Mouse (Mus musculus) myocyte (in vitro differentiated cells): Measurements from ENCODE around the gene Rbm15b. TPM values are rescaled to one million over a fixed set of nuclear protein-coding genes. Genes with fewer than 3 reads are reported as not detected.

Experiments used
- H3K27me3 ChIP-seq: one replicate; pipeline ENCODE4 v1.6.1; 2011; ENCODE audit not compliant: control insufficient read depth, insufficient read depth, insufficient read length
- H3K36me3 ChIP-seq: one replicate; pipeline ENCODE4 v1.6.1; 2011; ENCODE audit not compliant: control insufficient read depth, insufficient read depth
- H3K4me2 ChIP-seq: one replicate; pipeline ENCODE4 v1.6.1; 2011; ENCODE audit warnings: low read depth, control low read depth
- H3K4me3 ChIP-seq: one replicate; pipeline ENCODE4 v1.5.1; 2011; ENCODE audit warnings: mild to moderate bottlenecking, control low read depth, moderate library complexity
- H3K79me2 ChIP-seq: one replicate; pipeline ENCODE4 v1.6.1; 2011; ENCODE audit not compliant: control insufficient read depth, insufficient read depth
- H3ac ChIP-seq: one replicate; pipeline ENCODE4 v1.6.1; 2011; ENCODE audit not compliant: control insufficient read depth, insufficient read length
- CEBPB ChIP-seq: IDR thresholded peaks from 2 replicates; pipeline ENCODE4 v1.6.1; 2011; ENCODE audit warnings: mild to moderate bottlenecking, moderate library complexity; ENCODE audit not compliant: poor library complexity, insufficient read depth, severe bottlenecking
- E2F4 ChIP-seq: IDR thresholded peaks from one replicate; pipeline ENCODE4 v1.6.1; 2011; ENCODE audit warnings: mild to moderate bottlenecking, control low read depth, moderate library complexity; ENCODE audit not compliant: insufficient read depth
- MAX ChIP-seq: IDR thresholded peaks from one replicate; pipeline ENCODE4 v1.6.1; 2011; ENCODE audit warnings: low read depth, mild to moderate bottlenecking, control low read depth
- MYOD1 ChIP-seq, 3 experiments: IDR thresholded peaks; one replicate each; pipeline ENCODE4 v1.6.1; 2011; ENCODE audit warnings: control low read depth in 2 of 3, low read depth in 2 of 3, mild to moderate bottlenecking in 2 of 3, moderate library complexity in 1 of 3; ENCODE audit not compliant: insufficient read length in 2 of 3, control insufficient read depth in 1 of 3
- MYOG ChIP-seq, 3 experiments: IDR thresholded peaks; one replicate each; pipeline ENCODE4 v1.6.1; 2011; ENCODE audit warnings: control low read depth in 2 of 3, low read depth in 2 of 3, mild to moderate bottlenecking in 2 of 3; ENCODE audit not compliant: insufficient read length in 2 of 3, control insufficient read depth in 1 of 3, insufficient read depth in 1 of 3
- POLR2A ChIP-seq: IDR thresholded peaks from one replicate; pipeline ENCODE4 v1.6.1; 2011; ENCODE audit warnings: low read depth, mild to moderate bottlenecking, control low read depth, moderate library complexity; ENCODE audit not compliant: insufficient read length
- POLR2AphosphoS2 ChIP-seq: IDR thresholded peaks from one replicate; pipeline ENCODE4 v1.6.1; 2011; ENCODE audit warnings: low read depth, control low read depth; ENCODE audit not compliant: insufficient read length
- REST ChIP-seq: IDR thresholded peaks from one replicate; pipeline ENCODE4 v1.6.1; 2011; ENCODE audit warnings: mild to moderate bottlenecking, control low read depth, moderate library complexity; ENCODE audit not compliant: insufficient read depth, insufficient read length
- SRF ChIP-seq: IDR thresholded peaks from one replicate; pipeline ENCODE4 v1.6.1; 2011; ENCODE audit warnings: low read depth; ENCODE audit not compliant: control insufficient read depth, insufficient read length
- TCF12 ChIP-seq: IDR thresholded peaks from one replicate; pipeline ENCODE4 v1.6.1; 2011; ENCODE audit warnings: mild to moderate bottlenecking, control low read depth; ENCODE audit not compliant: poor library complexity, insufficient read depth, severe bottlenecking
- TCF3 ChIP-seq: IDR thresholded peaks from one replicate; pipeline ENCODE4 v1.6.1; 2011; ENCODE audit warnings: low read depth, control low read depth; ENCODE audit not compliant: insufficient read length
- USF1 ChIP-seq: IDR thresholded peaks from one replicate; pipeline ENCODE4 v1.6.1; 2011; ENCODE audit warnings: low read depth, mild to moderate bottlenecking, control low read depth, moderate library complexity
- polyA plus RNA-seq: library from polyadenylated mRNA; unstranded; fragments of >200 nt; fragmentation: generic; extraction: Trizol; gene quantifications from one replicate; pipeline ENCODE4 v1.2.1, GENCODE M21; 2012; ENCODE audit warnings: missing spikeins

Gene Rbm15b
- polyA plus RNA-seq, 1 experiment: 14.2 TPM

DNA sequence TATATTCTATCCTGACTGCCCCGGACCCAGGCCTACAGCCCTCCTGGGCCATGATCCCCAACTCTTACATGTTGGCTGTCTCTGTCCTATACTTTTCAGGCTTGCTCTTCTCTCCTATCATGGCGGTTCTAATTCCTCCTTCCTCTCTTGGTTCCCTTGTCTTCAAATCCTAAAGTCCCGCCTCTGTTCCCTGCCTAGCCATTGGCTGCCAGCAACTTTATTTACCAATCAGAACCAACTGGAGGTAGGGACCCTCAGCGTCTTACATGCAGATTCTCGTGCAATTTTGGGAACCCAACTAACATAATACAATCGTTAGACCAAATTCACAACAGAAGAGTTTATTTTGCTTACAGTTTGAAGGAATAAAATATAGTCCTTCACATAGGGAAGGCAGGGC, 44.4 kb downstream of the Rbm15b start:
- Histone ChIP-seq H3K4me3 (no peak overlapping the region), H3K79me2 (peaks cover 4% of the 10 kb centered on the region), H3K36me3 (peaks cover 37% of the 10 kb centered on the region), H3K27me3 (no peaks in the 10 kb centered on the region), H3ac (no peak overlapping the region), H3K4me2 (no peak overlapping the region)
- TF ChIP-seq MYOG (IDR thresholded peaks at IDR 0.05; ENCODE audit: control insufficient read depth in 1 of 3, insufficient read depth in 1 of 3, insufficient read length in 2 of 3, low read depth in 2 of 3) (no peak), TCF12 (no peak), REST (no peak), MAX (no peak), SRF (no peak), CEBPB (no peak), TCF3 (no peak), POLR2A (no peak), MYOD1 (IDR thresholded peaks at IDR 0.05; ENCODE audit: control insufficient read depth in 1 of 3, insufficient read length in 2 of 3, low read depth in 2 of 3) (no peak), E2F4 (no peak), POLR2AphosphoS2 (no peak)

- Histone ChIP-seq H3K4me3 (no peak overlapping the region), H3ac (no peak overlapping the region), H3K79me2 (peaks cover 4% of the 10 kb centered on the region), H3K36me3 (peaks cover 40% of the 10 kb centered on the region), H3K27me3 (no peaks in the 10 kb centered on the region), H3K4me2 (no peak overlapping the region)
- TF ChIP-seq SRF (no peak), MAX (no peak), E2F4 (no peak), TCF3 (no peak), MYOG (IDR thresholded peaks at IDR 0.05; ENCODE audit: control insufficient read depth in 1 of 3, insufficient read depth in 1 of 3, insufficient read length in 2 of 3, low read depth in 2 of 3) (no peak), POLR2A (no peak), USF1 (no peak), CEBPB (no peak), TCF12 (no peak), POLR2AphosphoS2 (no peak), MYOD1 (IDR thresholded peaks at IDR 0.05; ENCODE audit: control insufficient read depth in 1 of 3, insufficient read length in 2 of 3, low read depth in 2 of 3) (no peak), REST (no peak)
These were observed 46.7 kb downstream of the Rbm15b start for GRCm38 (mm10) chr9:106840569-106840968.

Other genes with a start within 250 kb of the Rbm15b start
- not detected for gene Grm2, start 231.3 kb downstream of the Rbm15b start, polyA plus RNA-seq
- gene Tex264, start 201.5 kb downstream of the Rbm15b start, polyA plus RNA-seq: 111 TPM
- gene Rad54l2, start 98.2 kb downstream of the Rbm15b start, polyA plus RNA-seq: 5.3 TPM
- 12.3 TPM for gene Dcaf1, start 65.6 kb downstream of the Rbm15b start, polyA plus RNA-seq
- gene Manf, start 4.6 kb upstream of the Rbm15b start, polyA plus RNA-seq: 222 TPM